Comparison of ENCODE assay signal across 17 mouse cellular contexts in the genomic region with DNA sequence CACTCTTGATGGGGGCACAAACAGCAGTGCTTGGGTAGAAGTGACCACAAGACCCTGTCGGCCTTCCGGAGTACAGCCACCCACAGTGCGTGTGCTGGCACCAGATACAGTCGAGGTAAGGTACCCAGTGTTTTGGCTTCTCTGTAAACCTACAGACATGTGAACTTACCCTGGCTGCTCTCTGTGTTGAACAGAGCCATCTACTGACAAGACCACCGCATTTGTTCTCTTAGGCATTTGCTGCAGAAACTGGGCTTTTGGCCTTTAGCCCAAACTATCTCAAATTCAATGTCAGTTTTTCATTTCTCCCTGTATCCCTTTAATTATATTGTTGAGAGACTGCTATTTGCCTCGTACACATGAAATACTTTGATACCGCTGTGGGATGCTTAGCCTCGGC.
A peak's percentile ranks its signal among the peaks of the same experiment; 100 is the strongest.
DNase-seq lines count a peak whose midpoint lies in the region; ATAC-seq and TF ChIP-seq lines count a peak whose summit lies in the region.
"Had no signal": no experiment of that assay in that cellular context is flagged by ENCODE, and none has a peak within 500 bp of the region (broad histone marks: within the 10 kb centered on the region; RNA-seq: fewer than 3 reads in every experiment).

No protein-coding gene starts in this region.

- H3K4me2 ChIP-seq in kidney, postnatal 0 days (ENCODE audit: low read length): no peak overlapping the region
- H3K4me2 ChIP-seq in neural tube, embryonic 13.5 days: no peak overlapping the region
- no peak overlapping the region for H3K4me2 ChIP-seq in neural tube, embryonic 15.5 days
- H3K4me2 ChIP-seq: heart, embryonic 15.5 days had no signal

- H3K9ac ChIP-seq in kidney, postnatal 0 days (ENCODE audit: low read depth, low read length): no peak overlapping the region
- H3K9ac ChIP-seq in neural tube, embryonic 13.5 days: no peak overlapping the region
- no peak overlapping the region for H3K9ac ChIP-seq in neural tube, embryonic 15.5 days (replicated peaks)
- H3K9ac ChIP-seq: heart, embryonic 15.5 days had no signal

- no peaks in the 10 kb centered on the region for H3K27me3 ChIP-seq in kidney, postnatal 0 days (ENCODE audit: insufficient read depth, low read length)
- 0 out of 2 replicates have a peak, but pooled peaks cover 4% of the 10 kb centered on the region for H3K27me3 ChIP-seq in neural tube, embryonic 13.5 days
- peaks cover 7% of the 10 kb centered on the region; the same call in 1 of the 2 replicates for H3K27me3 ChIP-seq in neural tube, embryonic 15.5 days (replicated peaks)
- H3K27me3 ChIP-seq: heart, embryonic 15.5 days; megakaryocyte, embryonic 14.5 days had no signal

- TF ChIP-seq CTCF in kidney, postnatal 0 days (IDR thresholded peaks at IDR 0.05; ENCODE audit: low read depth): peak; percentile 14; the same call in 1 of the 2 replicates

- no peaks in the 10 kb centered on the region for H3K4me1 ChIP-seq in kidney, postnatal 0 days (replicated peaks; ENCODE audit: insufficient read depth, low read length)
- H3K4me1 ChIP-seq in neural tube, embryonic 13.5 days (replicated peaks): peaks cover 31% of the 10 kb centered on the region
- peaks cover 13% of the 10 kb centered on the region for H3K4me1 ChIP-seq in neural tube, embryonic 15.5 days
- H3K4me1 ChIP-seq: heart, embryonic 15.5 days; megakaryocyte, embryonic 14.5 days had no signal

- no peak overlapping the region for H3K4me3 ChIP-seq in kidney, postnatal 0 days (replicated peaks; ENCODE audit: low read depth, low read length)
- H3K4me3 ChIP-seq in neural tube, embryonic 13.5 days: no peak overlapping the region
- no peak overlapping the region for H3K4me3 ChIP-seq in neural tube, embryonic 15.5 days (replicated peaks)
- H3K4me3 ChIP-seq: erythroblast, embryonic 14.5 days; heart, embryonic 15.5 days; megakaryocyte, embryonic 14.5 days; myocyte had no signal

- H3K36me3 ChIP-seq in kidney, postnatal 0 days (ENCODE audit: insufficient read depth, low read length): no peaks in the 10 kb centered on the region
- H3K36me3 ChIP-seq in neural tube, embryonic 13.5 days: no peaks in the 10 kb centered on the region
- no peaks in the 10 kb centered on the region for H3K36me3 ChIP-seq in neural tube, embryonic 15.5 days
- H3K36me3 ChIP-seq: heart, embryonic 15.5 days had no signal

- ATAC-seq in kidney, postnatal 0 days (replicated peaks; ENCODE audit: low FRiP score, low read depth): no peak
- 0 out of 2 replicates have a peak, but pooled peaks have one; percentile 8 for ATAC-seq in neural tube, embryonic 13.5 days (ENCODE audit: low read depth)
- ATAC-seq in neural tube, embryonic 15.5 days (ENCODE audit: low FRiP score): no peak
- ATAC-seq: inflammation-experienced regulatory T-cells, adult 6 months; Patski had no signal

- H3K9me3 ChIP-seq in kidney, postnatal 0 days (replicated peaks; ENCODE audit: low read length): no peaks in the 10 kb centered on the region
- H3K9me3 ChIP-seq in neural tube, embryonic 13.5 days: no peaks in the 10 kb centered on the region
- H3K9me3 ChIP-seq in neural tube, embryonic 15.5 days (replicated peaks): no peaks in the 10 kb centered on the region
- H3K9me3 ChIP-seq: heart, embryonic 15.5 days had no signal

- DNase-seq in cerebellum, postnatal 14 days: peak; percentile 41 to 59
- DNase-seq in cerebellum, postnatal 36 days: no peak
- peak; percentile 6 for DNase-seq in kidney, postnatal 0 days (ENCODE audit: low spot score)
- DNase-seq in kidney, postnatal 4 days: no peak
- DNase-seq in gastrocnemius, postnatal 25 days: no peak
- no peak for DNase-seq in urinary bladder, postnatal 10 days (ENCODE audit: low spot score)
- DNase-seq: cerebellum, adult 11-12 months; lung, adult 2 months; thymus, postnatal 36 days had no signal

- no peak overlapping the region for H3K27ac ChIP-seq in kidney, postnatal 0 days
- no peak overlapping the region for H3K27ac ChIP-seq in neural tube, embryonic 13.5 days (replicated peaks)
- H3K27ac ChIP-seq in neural tube, embryonic 15.5 days (replicated peaks): no peak overlapping the region
- H3K27ac ChIP-seq: heart, embryonic 15.5 days had no signal

- WGBS in kidney, postnatal 0 days: 84% methylated on average over 8 of the region's 8 CpGs
- 81% methylated on average over 8 of the region's 8 CpGs for WGBS in neural tube, embryonic 13.5 days
- 67% methylated on average over 8 of the region's 8 CpGs for WGBS in neural tube, embryonic 15.5 days

Comparison
In these comparisons a context has a peak if more than half of its experiments do, and no peak if none do; other contexts are left out.
1. DNase-seq: peak in cerebellum, postnatal 14 days (2 of 2) and kidney, postnatal 0 days (single experiment); none in cerebellum, postnatal 36 days (0 of 2), kidney, postnatal 4 days (0 of 2), gastrocnemius, postnatal 25 days (single experiment) and urinary bladder, postnatal 10 days (single experiment).